Mouse (Mus musculus): ENCODE measurements around the gene Bmi1. TPM values are rescaled to one million over a fixed set of nuclear protein-coding genes. Genes with fewer than 3 reads are reported as not detected.

The Bmi1 gene
- total and polyA plus RNA-seq, 2 experiments from 2014 or later: 14.0 to 37.2 TPM

GRCm38 (mm10) chr2:18695629-18696150 is 18.9 kb downstream of the Bmi1 start:
- Histone ChIP-seq H3K4me1 (ENCODE audit: insufficient read depth, low read length) (no peaks in the 10 kb centered on the region), H3K36me3 (ENCODE audit: insufficient read depth, low read length) (no peaks in the 10 kb centered on the region), H3K9me3 (ENCODE audit: low read length) (no peaks in the 10 kb centered on the region), H3K27ac (no peak overlapping the region), H3K27me3 (ENCODE audit: insufficient read depth, low read length) (peaks cover 58% of the 10 kb centered on the region), H3K4me2 (ENCODE audit: low read depth, low read length) (no peak overlapping the region), H3K4me3 (ENCODE audit: low read length) (no peak overlapping the region), H3K9ac (replicated peaks; ENCODE audit: low read length) (no peak overlapping the region)
- TF ChIP-seq CTCF (IDR thresholded peaks at IDR 0.05; ENCODE audit: low read depth): no peak
- 7% methylated on average over 7 of the region's 7 CpGs for WGBS
- no peak for ATAC-seq
- no peak for DNase-seq (ENCODE audit: low spot score)

- Histone ChIP-seq H3K4me2 (ENCODE audit: low read depth, low read length) (no peak overlapping the region), H3K4me3 (ENCODE audit: low read length) (no peak overlapping the region), H3K36me3 (ENCODE audit: insufficient read depth, low read length) (no peaks in the 10 kb centered on the region), H3K9me3 (ENCODE audit: low read length) (no peaks in the 10 kb centered on the region), H3K4me1 (ENCODE audit: insufficient read depth, low read length) (no peaks in the 10 kb centered on the region), H3K27me3 (ENCODE audit: insufficient read depth, low read length) (peaks cover 59% of the 10 kb centered on the region), H3K27ac (no peak overlapping the region), H3K9ac (replicated peaks; ENCODE audit: low read length) (no peak overlapping the region)
- TF ChIP-seq CTCF (IDR thresholded peaks at IDR 0.05; ENCODE audit: low read depth): no peak
- WGBS: 3% methylated on average over 4 of the region's 4 CpGs
- no peak for DNase-seq (ENCODE audit: low spot score)
- no peak for ATAC-seq
Observed at GRCm38 (mm10) chr2:18697591-18698244, 20.9 kb downstream of the Bmi1 start.

GRCm38 (mm10) chr2:18698663-18699385 is 22.0 kb downstream of the Bmi1 start:
- ATAC-seq: no peak
- H3K9me3 ChIP-seq (ENCODE audit: low read length): no peaks in the 10 kb centered on the region
- 2% methylated on average over 53 of the region's 56 CpGs for WGBS
- no peak overlapping the region for H3K27ac ChIP-seq
- no peak for TF ChIP-seq CTCF (IDR thresholded peaks at IDR 0.05; ENCODE audit: low read depth)
- no peak overlapping the region for H3K9ac ChIP-seq (replicated peaks; ENCODE audit: low read length)
- H3K36me3 ChIP-seq (ENCODE audit: insufficient read depth, low read length): no peaks in the 10 kb centered on the region
- H3K4me2 ChIP-seq (ENCODE audit: low read depth, low read length): no peak overlapping the region
- H3K27me3 ChIP-seq (ENCODE audit: insufficient read depth, low read length): peaks cover 50% of the 10 kb centered on the region
- H3K4me3 ChIP-seq (ENCODE audit: low read length): 0 out of 2 replicates have a peak overlapping the region, but pooled peaks have one; percentile 10
- H3K4me1 ChIP-seq (ENCODE audit: insufficient read depth, low read length): no peaks in the 10 kb centered on the region
- no peak for DNase-seq (ENCODE audit: low spot score)

- Histone ChIP-seq H3K4me1 (ENCODE audit: insufficient read depth, low read length) (no peaks in the 10 kb centered on the region), H3K9ac (replicated peaks; ENCODE audit: low read length) (no peak overlapping the region), H3K36me3 (ENCODE audit: insufficient read depth, low read length) (no peaks in the 10 kb centered on the region), H3K4me3 (ENCODE audit: low read length) (no peak overlapping the region), H3K4me2 (ENCODE audit: low read depth, low read length) (no peak overlapping the region), H3K27me3 (ENCODE audit: insufficient read depth, low read length) (peaks cover 54% of the 10 kb centered on the region), H3K9me3 (ENCODE audit: low read length) (no peaks in the 10 kb centered on the region), H3K27ac (no peak overlapping the region)
- TF ChIP-seq CTCF (IDR thresholded peaks at IDR 0.05; ENCODE audit: low read depth): no peak
- DNase-seq (ENCODE audit: low spot score) (no peak), ATAC-seq (no peak)
- WGBS: 3% methylated on average over 11 of the region's 11 CpGs
Observed at GRCm38 (mm10) chr2:18699401-18699990, 22.7 kb downstream of the Bmi1 start.

GRCm38 (mm10) chr2:18710356-18710755 is 33.5 kb downstream of the Bmi1 start:
- H3K4me1 ChIP-seq (ENCODE audit: insufficient read depth, low read length): no peaks in the 10 kb centered on the region

GRCm38 (mm10) chr2:18713071-18713470 is 36.3 kb downstream of the Bmi1 start:
- TF ChIP-seq CTCF (IDR thresholded peaks at IDR 0.05; ENCODE audit: low read depth): no peak
- Histone ChIP-seq H3K9ac (replicated peaks; ENCODE audit: low read length) (no peak overlapping the region), H3K27me3 (ENCODE audit: insufficient read depth, low read length) (no peaks in the 10 kb centered on the region), H3K4me2 (ENCODE audit: low read depth, low read length) (no peak overlapping the region), H3K4me1 (ENCODE audit: insufficient read depth, low read length) (no peaks in the 10 kb centered on the region), H3K36me3 (ENCODE audit: insufficient read depth, low read length) (no peaks in the 10 kb centered on the region), H3K27ac (no peak overlapping the region), H3K4me3 (ENCODE audit: low read length) (no peak overlapping the region), H3K9me3 (ENCODE audit: low read length) (no peaks in the 10 kb centered on the region)
- 72% methylated on average over 2 of the region's 2 CpGs for WGBS
- DNase-seq (ENCODE audit: low spot score) (no peak), ATAC-seq (no peak)

More at GRCm38 (mm10) chr2:18710356-18710755, 33.5 kb downstream of the Bmi1 start:
- peaks cover 5% of the 10 kb centered on the region; the same call in 1 of the 2 replicates for H3K27me3 ChIP-seq (ENCODE audit: insufficient read depth, low read length)
- TF ChIP-seq CTCF (IDR thresholded peaks at IDR 0.05; ENCODE audit: low read depth): no peak
- no peaks in the 10 kb centered on the region for H3K9me3 ChIP-seq (ENCODE audit: low read length)
- no peak overlapping the region for H3K9ac ChIP-seq (replicated peaks; ENCODE audit: low read length)
- no peaks in the 10 kb centered on the region for H3K36me3 ChIP-seq (ENCODE audit: insufficient read depth, low read length)
- WGBS: 56% methylated on average over 3 of the region's 3 CpGs
- H3K4me3 ChIP-seq (ENCODE audit: low read length): no peak overlapping the region
- no peak overlapping the region for H3K4me2 ChIP-seq (ENCODE audit: low read depth, low read length)
- no peak for ATAC-seq
- H3K27ac ChIP-seq: no peak overlapping the region
- no peak for DNase-seq (ENCODE audit: low spot score)

Data from hindbrain, postnatal 0 days (tissue).